Mouse (Mus musculus) cerebellum, postnatal 14 days (tissue): ENCODE results near the gene Lrrc1.
"Not testable (repeated sequence)": the region's sequence is repeated elsewhere in the genome, so short reads cannot be mapped to it uniquely, and the experiment has no call there.

Experiments
- DNase-seq, 2 experiments: peaks; one replicate each; pipeline ENCODE4 v3.0.0; 2021; ENCODE audit warnings: mixed read lengths in 2 of 2

Lrrc1 gene

DNA sequence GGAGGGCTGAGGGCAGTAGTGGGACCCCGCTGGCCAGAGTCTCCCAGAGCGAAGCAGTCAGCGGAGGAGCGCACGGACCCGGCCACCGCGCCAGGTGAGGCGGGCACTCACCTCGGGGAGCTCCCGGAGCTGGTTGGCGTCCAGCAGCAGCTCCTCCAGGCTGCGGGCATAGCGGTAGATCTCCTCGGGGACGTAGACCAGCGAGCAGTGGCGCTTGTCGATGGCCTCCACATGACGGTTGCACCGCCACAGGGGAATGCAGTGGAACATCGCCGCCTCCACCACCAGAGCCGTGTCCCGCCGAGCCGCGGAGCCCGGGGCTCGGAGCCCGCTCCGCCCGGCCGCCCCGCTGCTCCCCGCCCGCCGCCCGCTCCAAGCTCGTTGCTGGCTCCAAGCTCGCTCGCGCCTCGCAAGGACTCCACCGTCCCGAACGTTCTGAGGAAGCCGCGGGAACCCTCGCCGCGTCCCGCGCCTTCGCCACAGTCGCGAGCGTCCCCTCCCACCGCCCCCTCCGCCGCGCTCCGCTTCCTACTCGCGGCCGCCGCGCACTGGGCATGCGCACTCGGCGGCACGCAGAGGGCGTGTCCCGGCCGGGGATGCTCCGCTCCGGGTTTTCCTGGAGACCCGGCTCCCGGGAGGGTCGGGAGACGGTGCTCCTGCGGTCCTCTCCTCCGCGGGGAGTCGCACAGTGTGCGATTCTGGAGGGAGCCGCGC is at the start of gene Lrrc1:
Lrrc1 (minus strand) TSS at position 517 of the 714 bp plus-strand sequence.
- DNase-seq = peak; percentile 89 to 93

DNA sequence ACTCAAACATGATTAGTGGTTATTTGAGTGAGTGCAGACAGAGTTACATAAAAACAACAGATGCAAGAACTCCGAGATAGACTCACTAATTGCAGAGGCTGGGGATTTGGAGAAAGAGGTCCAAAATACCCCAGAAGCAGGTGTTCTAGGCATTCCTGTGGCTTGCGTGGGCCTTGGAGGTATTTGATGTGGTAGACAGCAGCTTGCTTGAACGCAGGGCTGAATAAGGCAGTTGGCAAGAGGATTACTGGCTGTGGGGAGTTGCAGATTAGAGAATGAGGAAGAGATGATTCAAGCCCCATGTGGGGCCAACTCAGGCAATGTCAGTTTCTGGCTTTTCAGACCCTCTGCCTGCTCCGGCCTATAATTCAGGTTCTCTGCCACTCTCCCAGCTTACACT is 47.8 kb upstream of the Lrrc1 start:
- DNase-seq = no peak

DNA sequence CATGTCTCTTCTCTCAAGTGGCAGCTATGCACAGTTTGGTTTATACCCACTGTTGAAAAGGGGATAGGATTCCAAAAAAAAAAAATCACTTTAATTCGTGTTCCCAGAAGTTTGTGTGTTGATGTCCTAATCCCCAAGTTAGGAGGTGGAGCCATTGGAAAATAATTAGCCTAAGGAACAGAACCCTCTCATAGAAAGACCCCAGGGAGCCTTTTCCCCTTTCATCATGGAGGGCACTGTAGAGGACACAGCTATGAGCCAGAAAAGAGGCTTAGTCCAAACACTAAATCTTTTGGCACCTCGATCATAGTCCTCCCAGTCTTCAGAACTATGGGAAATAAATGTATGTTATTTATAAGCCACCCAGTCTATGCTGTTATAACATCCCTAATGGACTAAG is 44.8 kb upstream of the Lrrc1 start:
- no peak for DNase-seq

DNA sequence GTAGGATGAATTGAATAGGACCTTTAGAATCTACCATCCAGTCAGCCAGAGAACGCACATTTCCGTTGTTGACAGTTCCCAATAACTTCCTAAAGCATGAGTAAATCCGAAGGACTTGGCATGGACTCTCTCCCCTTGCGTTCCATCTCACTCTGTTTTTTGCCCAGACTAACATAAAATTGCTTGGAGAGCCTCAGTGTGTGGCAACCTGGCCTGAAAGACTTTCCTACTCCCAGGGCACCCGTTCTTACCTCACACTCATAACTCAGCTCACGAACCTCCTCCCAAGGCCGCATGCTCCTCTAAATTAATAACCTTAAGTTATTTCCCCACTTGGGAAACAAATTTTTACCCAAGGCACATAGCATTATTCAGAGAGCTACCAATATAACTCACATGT is 42.9 kb upstream of the Lrrc1 start:
- DNase-seq = no peak

DNA sequence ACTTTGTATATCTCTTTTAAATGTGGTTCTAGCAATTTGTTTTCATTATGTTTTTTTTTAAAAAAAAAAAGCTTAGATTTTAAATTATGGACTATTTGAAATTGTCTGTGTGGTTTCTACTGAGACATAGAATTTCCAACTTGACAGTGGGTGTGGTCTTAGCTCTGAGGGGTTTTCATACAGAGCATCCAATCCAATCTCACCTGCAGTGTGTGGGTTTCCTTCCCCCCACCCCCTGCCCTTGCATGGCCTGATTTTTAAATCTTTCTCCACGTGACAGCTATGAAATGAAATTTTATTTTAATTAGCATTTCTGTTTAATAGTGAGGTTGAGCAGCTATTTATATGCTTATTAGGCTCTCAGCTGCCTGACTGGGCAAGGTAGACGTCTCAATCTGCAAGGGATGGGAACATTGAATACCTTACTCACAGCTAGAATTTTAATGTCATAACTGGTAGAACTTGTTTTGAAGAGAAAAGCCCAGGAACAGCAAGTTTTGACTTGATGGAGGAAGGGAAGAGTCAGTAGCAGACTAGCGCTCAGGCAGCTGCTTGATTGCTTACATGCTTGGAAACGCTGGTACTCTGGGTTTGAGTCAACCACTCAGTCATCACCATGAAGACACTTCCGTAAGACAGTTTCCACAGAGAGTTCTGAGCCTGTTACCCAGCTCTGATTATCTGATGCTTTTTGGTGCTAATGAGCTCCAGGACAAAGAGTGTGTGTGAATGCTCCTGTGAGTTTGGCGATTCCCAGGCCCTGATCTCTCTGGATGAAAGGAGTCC is 42.3 kb upstream of the Lrrc1 start:
- DNase-seq = no peak

DNA sequence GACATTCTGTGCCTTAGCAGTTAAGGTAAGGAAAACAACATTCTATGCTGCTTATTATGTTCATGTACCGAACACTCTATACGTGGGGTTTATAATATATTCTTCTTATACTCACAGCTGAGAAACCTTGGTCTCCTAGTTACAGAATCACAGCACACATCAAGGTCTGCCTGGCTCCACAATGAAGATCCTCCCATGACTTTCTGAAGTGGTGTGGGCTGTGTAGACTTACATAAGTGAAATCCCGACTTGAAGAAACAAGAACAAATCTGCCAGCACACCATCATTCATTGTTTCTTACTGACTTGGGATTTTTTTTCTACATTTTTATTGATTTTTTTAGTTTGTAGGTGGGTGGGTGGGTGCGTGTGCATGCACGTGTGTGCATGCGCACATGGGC is 40.1 kb upstream of the Lrrc1 start:
- no peak for DNase-seq

DNA sequence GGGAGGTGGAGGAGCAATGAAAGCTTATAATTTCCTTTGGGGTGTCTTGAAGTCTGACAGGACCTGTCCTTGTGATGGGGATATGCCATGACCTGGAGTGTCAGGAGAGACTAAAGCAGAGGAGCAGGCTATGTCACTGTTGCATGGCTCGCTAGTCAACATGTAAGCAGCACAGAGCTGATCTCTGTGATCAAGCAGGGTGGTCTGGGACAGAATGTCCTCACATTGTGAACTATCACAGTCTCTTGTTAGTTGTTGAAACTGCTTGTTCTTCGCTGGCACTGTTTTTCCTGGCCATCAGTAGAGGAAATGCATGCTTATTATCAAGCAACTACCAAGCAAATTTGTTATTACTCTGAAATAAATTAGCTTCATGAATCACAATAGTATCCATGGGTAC is 38.6 kb upstream of the Lrrc1 start:
- no peak for DNase-seq

DNA sequence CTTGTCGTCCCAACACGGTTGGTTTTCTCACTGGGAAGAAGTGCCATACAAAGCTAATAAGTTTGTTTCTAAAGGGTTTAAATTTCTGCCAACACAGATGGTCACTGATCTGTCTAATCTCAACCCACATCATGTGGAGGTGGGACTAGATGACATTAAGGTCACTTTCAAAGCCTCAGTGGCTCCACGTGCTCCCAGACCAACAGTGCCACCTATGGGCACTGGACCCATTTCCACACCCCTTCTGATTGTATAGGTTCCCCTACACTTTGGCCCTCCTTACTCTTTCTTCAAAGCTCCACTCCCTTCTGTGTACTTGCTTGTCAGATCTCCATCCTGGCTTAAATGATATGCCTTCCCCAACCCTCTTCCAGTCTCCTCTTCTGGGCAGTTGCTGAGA is 35.2 kb upstream of the Lrrc1 start:
- DNase-seq = no peak

DNA sequence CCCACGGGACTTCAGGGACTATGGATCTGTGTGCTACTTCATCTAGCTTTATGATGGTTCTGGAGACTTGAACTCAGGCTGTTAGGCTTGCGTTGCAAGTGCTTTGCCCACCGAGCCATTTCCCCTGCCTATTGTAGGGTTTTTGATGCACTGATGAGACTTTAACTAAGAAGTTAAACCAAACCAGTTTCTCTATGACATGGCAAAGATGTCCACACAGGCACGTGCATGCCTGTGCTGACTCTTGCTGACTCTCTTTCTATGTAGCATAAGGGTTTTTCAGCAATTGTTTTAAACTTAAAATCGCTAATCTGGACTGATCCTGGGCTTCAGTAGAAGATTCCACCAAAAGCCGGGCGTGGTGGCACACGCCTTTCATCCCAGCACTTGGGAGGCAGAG is 33.3 kb upstream of the Lrrc1 start:
- no peak for DNase-seq

DNA sequence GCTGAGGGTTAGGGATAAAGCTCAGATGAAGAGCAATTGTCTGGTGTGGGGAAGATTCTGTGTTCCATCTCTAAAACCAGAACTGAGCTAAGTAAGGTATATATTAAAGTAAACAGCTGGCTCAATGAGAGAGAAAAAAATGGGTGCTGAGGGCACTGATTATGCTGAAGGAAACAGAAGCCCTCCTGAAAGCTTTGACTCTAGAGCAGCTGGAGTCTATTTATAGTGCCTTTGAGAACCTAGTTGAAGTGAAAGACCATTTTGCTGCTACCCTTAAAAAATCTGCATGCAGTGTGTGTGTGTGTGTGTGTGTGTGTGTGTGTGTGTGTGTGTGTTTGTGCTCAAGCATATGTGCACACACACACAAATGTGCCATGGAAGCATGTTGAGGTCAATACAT is 32.7 kb upstream of the Lrrc1 start:
- no peak for DNase-seq

DNA sequence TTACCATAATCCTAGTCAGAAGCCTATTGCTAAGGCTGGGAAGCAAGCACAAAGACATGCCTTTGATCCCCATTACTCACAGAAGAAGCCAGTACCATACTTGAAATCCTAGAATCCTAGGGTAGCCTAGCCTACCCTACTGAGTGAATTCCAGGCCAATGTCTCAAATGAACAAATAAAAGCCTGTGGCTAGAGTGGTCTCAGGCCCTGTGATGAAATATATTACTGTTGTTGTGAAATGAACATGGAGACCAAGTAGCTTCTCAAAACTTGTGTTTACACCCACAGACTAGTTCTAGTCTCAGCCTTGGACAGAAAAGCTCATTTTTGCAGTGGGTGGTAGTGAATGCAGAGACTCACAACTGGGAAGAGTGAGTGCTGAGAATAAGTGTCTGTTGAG is 31.6 kb upstream of the Lrrc1 start:
- no peak for DNase-seq

DNA sequence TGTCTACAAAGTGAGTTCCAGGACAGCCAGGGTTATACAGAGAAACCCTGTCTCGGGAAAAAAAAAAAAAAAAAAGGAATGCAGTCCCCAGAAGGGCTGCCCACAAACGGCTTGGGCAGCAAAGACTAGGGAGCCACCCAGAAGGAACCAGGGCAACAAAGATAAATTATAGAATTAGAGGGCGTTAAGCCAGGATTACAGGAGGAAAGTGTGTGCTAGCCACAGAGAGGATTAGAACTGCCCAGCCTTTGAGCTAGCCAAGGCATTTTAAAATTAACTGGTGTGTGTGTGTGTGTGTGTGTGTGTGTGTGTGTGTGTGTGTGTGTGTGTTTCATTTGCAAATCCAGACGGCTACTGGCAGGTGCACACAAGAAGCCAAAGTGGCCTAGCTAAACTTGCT is 30.3 kb upstream of the Lrrc1 start:
- DNase-seq = not testable (repeated sequence)

DNA sequence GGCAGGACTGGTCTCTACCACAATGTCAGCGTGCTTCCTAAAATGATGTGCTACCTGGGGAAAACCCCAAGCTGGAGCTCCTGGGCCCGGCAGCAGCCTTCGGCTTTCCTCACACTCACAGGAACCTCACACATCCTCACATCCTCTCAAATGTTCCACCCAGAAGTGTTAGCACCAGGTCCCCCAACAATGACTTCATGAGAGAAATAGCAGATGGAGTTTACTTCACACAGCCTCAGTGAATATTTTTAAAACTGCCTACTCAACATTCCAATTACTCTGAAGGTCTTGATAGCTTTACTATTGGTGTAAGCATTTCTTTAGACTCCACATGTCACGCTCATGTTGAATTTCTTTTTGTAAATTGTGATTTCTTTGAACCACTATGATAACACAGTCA is 27.2 kb upstream of the Lrrc1 start:
- DNase-seq = no peak

DNA sequence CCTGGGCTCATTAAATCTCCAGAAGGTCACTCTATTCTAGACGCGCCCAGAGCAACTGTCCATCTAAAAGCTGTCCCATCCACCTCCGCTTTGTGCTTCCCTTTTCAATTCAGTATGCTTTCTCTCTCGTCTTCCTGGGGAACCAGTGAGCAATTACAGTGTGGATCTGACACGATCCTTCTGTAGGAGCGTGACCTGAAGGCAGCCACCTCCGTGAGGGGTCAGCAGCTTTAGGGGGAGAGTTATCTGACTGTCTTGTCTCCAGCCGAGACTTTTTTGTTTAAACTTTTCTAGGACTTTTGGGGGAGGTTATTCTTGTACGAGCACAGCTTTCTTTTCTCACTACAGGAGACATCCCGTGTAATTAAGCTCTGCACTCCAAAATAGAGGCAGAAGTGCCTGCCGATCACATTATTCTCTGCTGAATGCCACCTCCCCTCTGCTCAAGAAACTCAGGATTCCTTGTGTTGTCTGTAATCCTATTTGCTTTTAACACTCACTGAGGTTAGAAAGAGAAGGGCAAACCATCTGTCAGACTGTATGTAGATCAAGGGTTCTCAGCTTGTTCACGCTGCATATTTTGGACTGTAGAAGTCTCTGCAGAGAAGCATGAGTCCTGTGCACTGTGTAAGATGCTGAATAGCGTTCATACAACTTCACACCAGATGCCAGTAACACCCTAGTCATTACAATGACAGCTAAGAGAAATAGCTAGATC is 24.3 kb upstream of the Lrrc1 start:
- no peak for DNase-seq

DNA sequence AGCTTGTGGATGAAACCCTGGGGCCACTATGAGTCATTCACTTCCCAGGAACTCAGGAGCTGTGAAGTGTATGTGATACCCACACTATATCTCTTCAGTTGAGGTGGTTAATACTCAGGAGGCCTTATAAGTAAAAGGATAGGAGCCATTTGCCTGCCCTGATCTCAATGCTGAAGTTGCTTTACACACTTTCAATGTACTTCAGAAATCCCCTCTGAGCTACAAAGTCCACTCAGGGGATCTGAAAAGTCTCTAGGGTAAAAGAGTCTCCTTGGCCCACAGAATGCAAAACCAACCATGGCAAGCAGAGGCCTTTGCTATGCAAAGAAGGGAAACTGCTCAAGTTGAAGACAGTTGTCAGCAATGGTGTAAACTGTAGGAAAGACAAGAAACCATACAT is 17.2 kb upstream of the Lrrc1 start:
- DNase-seq = no peak

DNA sequence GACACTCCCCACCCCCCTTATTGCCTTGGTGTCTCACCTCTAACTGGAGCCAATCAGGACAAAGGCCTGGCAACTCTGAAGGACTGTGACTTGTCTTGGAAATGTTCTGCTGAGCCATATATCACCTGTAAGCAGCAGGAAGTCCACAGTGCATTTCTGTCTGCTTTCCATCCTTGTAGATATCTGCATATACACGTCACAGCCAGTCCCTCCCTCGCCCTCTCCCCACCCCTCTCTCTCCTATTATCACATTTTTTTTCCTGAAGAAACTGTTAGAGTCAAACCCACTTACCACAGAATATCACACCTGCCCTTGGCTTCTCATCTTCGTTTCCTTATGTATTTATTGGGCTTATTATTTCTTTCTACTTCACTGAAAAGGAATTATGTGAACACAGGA is 13.3 kb upstream of the Lrrc1 start:
- DNase-seq = no peak

DNA sequence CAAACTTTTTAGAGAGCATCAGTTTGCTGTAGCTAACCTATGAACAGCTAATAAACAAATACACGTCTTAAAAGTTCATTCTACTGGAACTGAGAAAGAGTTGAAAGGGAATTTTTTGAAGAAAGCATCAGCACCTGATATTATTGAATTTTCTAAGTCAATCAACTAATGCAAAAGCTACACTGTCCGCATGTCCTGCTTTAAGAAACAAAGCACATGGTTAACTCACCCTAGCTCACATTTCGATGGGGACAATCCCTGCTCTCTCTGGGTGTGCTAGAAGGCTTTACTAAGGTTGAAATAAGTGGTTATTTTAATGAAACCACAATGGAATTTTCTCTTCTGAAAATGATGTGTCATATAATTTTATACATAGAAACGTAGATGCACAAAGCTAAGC is 12.5 kb upstream of the Lrrc1 start:
- no peak for DNase-seq

DNA sequence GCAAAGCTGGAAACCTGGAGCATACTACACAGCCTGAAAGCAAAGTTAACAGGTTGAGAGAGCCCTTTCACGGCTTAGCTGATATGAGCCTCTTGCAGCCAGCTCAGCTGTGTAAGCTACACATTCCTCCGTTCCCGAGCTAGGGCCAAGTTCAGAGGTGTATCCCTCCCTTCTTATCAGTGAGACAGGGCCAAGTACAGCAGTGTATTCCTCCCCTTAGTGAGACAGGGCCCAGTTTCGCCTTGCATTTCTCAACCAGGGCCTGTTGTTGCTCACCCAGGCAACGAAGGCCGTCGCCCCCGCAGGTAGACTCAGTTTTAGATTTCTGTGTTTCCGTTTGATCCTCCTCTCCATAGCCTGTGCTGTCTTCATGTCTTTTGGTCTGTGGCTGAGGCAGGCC is 11.8 kb upstream of the Lrrc1 start:
- DNase-seq = no peak

DNA sequence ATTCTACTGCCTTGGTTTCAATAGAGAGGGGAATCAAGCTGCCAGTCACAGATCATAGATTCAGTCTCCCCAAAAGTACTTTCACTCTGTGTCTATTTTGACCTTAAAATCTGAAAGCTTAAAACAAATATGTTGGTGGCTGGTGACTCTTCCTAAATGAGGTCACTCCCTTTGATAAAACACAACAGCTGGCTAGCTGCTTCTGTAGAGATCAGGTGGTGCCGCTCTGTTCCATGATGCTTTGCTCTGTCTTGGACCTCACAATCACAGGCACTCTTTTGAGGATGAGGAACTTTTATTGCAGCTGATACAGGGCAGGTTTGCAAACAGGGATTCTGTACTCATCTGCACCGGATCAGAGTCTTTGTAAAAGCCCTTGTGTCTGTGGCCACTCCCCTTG is 8.8 kb upstream of the Lrrc1 start:
- no peak for DNase-seq

DNA sequence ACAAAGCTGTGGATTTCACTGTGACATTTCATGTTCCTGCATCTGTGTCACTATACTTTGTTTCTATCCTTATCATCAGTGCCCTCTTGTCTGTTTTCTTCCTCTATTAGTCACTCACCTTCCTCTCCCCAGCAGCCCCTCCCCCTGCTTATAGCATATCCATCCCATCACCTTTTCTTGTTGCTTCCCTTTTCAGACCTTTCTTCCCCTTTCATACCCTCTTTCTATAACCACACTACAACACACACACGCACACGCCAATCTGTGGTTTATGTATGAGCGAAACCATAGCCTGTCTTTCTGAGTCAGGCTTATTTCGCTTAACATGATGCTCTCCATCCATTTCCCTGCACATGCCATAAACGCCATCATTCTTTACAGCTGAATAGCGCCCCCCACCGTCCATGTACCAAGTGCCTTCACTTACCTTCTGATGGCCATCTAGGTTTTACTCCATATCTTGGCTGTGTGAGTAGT is 6.4 kb upstream of the Lrrc1 start:
- DNase-seq = no peak

DNA sequence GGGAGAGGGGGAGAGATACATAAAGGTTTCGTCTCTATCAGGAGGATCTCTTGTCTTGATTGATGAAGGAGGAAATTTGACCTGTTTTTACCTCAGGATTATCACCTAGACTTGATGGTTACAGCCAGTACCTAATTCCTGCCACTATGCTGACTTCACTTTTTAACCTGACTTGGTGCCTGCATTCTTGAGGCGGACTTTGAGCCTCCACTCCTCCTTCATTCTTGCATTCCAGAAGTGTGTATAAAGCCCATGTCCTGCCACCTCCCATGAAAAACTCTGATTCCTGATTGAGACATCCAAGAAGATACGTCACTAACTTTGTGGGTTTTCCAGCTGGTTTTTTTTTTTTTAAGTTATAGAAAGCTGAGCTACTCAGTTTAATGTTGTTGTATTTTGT is 1.3 kb upstream of the Lrrc1 start:
- no peak for DNase-seq

DNA sequence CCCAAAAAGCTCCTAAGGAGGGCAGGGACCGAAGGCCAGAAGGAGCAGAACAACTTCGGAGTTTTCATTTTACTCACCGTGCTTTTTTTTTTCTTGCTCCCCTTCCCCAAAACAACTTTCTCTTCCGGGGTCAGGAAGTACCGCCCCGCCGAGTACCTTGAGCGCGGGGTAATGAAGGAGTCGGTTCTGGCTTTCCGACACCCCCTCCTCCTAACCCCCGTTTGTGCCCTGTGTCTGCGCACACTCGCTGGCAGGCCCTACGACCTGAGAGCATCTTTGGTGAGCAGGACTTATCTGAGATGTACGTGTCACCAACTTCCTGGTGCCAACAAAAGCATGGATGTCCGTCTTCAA is 375 bp upstream of the Lrrc1 start:
- DNase-seq = no peak

DNA sequence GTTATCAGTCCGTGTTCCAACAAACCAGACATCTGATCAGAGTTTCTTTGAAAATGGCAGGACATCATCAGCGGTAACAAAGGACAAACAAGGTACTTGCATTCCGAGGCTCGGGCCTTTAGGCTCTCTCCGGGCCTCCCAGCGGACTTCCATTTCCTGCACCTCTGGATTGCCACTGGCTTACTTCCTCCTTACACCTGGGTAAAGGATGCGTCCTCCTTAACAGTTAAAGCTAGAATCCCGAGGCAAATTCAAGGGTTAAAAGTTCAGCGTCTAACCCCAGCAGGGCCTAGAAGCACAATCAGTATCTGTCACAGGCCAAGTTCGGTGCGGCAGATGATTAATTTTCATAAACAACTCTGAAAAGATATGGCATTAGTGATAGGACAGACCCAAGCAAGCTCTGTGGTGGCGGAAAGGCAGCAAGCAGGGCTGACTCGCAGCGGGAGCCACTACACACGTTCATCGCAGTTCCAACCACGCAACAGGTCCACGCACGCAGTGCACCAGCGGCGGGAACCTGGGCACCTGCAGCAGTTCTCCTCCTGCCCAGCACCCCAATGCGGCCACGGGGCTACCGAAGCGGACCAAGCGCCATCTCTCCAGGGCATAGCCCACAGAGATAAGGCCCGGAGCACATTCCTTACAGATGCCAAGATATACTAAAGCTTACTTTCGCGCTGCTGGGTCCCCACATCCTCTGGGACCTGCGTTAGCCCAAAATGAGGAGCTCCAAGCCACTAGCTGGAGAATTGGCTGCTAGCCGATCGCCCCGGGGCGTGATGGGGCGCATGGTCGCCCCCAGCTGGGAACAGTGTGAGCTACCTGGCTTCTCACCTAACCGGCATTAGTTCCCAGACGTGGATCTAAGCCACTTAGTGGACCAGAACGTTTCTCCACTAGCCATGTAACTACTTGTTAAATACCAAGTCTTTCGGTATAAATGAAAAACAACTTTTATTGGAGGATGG is 1.0 kb downstream of the Lrrc1 start:
- peak; percentile 57 to 64 for DNase-seq
